Mouse (Mus musculus): ENCODE results near the gene Gm29427.

GRCm38 (mm10) chr1:130640967-130641366, 74.6 kb downstream of the Gm29427 start:
- TF ChIP-seq USF2 (conservative IDR thresholded peaks at IDR 0.05; ENCODE audit: low read depth, low read length) (no peak), CTCF (conservative IDR thresholded peaks at IDR 0.05 in 1 of 2, IDR thresholded peaks at IDR 0.05 in 1 of 2; ENCODE audit: low read depth in 2 of 2, low read length in 2 of 2) (no peak)
